Mouse (Mus musculus): Measurements from ENCODE around the gene Ccn2.
A peak's percentile ranks its signal among the peaks of the same experiment; 100 is the strongest.
"Not testable (repeated sequence)": the region's sequence is repeated elsewhere in the genome, so short reads cannot be mapped to it uniquely, and the experiment has no call there.

Ccn2 gene

GRCm38 (mm10) chr10:24603035-24603434 is 7.8 kb downstream of the Ccn2 start:
- no peak for DNase-seq (ENCODE audit: inconsistent ontology term)

DNA sequence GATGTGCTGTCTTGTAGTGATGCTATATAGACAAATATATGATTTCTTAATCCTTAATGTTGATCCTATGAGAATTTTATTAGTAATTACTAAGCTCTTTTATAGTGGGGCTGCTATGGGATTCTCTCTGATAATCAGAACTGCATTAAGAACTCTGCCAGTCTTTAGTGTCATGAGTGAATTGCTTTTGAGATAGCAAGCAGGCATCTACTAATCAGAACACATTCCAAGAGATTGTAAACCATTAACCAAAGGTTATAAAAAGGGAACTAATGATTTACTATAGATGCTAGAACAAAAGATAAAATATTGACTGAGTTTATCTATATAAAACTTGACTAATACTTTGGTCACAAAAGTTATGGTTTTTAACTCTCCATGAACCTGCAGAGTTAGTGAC is 8.5 kb downstream of the Ccn2 start:
- DNase-seq (ENCODE audit: inconsistent ontology term) = no peak

GRCm38 (mm10) chr10:24609146-24609545 is 13.9 kb downstream of the Ccn2 start:
- no peak for DNase-seq (ENCODE audit: inconsistent ontology term)

DNA sequence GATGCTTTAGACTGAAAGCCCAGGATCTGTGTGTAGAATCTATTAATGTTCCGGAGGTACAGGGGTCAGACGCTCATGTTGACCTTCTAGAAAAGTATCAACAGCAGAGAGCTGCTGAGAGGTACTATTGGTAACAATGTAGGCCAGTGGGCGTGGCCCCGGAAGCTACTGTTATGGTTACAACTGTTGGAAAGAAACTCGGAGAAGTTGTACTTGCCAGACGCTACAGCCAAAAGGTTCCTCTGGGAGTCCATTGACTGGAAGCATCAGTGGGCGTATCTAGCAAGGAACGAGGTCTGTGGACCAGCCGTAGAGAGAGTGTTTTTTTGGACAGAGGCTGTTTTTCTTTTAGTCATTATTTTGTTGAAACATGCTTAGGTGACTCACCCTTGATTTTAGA is 14.5 kb downstream of the Ccn2 start:
- no peak for DNase-seq (ENCODE audit: inconsistent ontology term)

- DNase-seq (ENCODE audit: inconsistent ontology term) = no peak
These were observed 19.5 kb downstream of the Ccn2 start for GRCm38 (mm10) chr10:24614726-24615125.

DNA sequence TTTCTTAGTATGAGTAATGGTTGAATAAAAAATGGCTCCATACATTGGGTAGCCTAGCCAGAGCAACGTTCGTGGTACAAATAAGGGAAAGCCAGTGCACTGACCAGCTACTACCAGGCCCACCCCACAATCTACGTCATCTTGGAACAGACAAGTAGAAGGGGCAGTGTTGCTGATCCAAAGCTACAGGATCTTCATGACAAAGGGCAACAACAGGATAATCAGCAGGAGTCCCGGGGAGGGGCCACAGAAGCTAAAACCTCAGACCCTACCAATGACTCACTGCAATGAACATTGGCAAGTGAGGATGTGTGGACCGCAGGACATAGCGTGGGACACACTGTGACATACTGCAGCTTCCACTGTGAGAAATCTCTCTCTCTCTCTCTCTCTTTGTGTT is 20.6 kb downstream of the Ccn2 start:
- no peak for DNase-seq (ENCODE audit: inconsistent ontology term)

DNA sequence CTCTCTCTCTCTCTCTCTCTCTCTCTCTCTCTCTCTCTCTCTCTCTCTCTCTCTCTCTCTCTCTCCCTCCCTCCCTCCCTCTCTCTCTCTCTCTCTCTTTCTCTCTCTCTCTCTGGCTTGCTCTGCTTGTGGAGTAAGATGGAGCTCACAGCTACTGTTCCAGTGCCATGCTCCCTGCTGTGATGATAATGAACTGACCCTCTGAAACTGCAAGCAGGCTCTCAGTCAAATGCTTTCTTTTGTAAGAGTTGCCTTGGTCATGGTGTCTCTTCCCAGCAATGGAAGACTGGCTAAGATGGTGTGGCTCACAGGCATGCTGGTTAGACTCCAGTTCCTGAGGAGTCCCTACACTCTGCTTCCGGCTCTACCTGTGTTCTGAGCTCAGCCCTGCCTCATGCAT is 21.3 kb downstream of the Ccn2 start:
- DNase-seq (ENCODE audit: inconsistent ontology term) = not testable (repeated sequence)

DNA sequence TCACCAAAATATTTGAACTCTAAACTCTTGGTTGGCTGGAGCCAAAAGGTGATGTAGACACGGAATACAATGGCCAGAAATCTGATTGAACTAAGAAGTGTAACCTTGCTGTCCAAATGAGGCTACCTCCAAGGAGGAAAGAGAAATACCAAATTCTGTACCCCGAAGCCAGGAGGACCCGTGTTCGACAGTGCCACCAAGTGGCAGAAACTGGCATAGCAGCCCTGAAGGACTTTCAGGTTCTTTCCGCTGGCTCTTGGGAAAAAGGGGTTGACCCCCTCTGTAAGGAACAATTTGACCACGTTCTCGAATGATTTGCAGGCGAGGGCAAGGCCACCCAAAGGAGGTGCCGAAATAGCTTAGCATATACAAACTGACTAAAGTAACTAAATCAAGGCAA is 26.3 kb downstream of the Ccn2 start:
- DNase-seq (ENCODE audit: inconsistent ontology term) = no peak

- DNase-seq (ENCODE audit: inconsistent ontology term) = no peak
These were observed 27.3 kb downstream of the Ccn2 start for GRCm38 (mm10) chr10:24622586-24622985.

- DNase-seq (ENCODE audit: inconsistent ontology term) = peak; percentile 87
These were observed 29.9 kb downstream of the Ccn2 start for GRCm38 (mm10) chr10:24625060-24625701.

DNA sequence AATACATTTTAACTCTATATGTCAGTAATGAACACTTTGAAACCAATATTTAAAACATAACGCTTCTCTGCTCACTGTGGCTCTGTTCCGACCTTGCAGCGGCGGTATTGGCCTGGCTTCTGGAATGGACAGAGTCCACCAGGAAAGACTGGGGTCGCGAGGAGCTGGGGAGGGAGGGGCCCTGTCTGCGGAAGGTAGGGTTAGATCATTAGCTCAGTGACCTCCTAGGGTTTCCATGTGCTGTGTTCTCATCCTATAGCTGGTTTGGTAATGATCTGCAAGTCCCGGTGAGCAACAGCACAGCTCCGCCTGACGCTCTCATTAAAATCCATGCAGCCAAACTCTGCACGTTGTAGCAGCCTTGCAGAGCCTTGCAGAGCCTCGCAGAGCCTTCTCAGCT is 32.0 kb downstream of the Ccn2 start:
- DNase-seq (ENCODE audit: inconsistent ontology term) = no peak

GRCm38 (mm10) chr10:24628466-24628865 is 33.2 kb downstream of the Ccn2 start:
- no peak for DNase-seq (ENCODE audit: inconsistent ontology term)

GRCm38 (mm10) chr10:24629086-24629720 is 34.0 kb downstream of the Ccn2 start:
- no peak for DNase-seq (ENCODE audit: inconsistent ontology term)

DNA sequence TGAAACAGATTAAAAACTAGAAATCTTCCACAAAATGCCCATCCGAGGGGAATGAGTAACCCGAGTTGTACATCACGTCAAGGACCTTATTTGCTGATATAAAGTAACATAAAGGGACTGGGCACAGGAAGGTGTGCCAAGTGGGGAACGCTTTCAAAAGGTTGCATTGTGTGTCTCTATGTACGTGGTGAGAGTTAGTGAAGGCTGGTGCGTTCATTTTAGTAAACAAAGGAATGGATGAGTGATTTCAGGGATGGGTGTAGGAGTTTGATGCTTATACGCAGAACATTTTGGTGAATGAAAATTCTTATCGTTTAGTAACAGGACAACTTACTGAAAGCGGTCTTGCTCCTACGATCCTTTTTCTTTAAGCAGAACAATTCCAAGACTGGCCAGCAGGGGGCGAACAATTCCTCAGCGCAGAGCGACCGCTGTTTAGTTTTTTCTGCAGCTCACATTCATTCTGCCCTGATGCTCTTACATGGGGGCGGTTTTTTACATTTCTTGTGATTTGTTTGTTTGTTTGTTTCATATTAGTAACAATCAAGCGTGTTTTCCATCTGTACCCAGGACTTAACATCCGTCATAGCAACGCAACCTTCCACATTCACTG is 35.3 kb downstream of the Ccn2 start:
- DNase-seq (ENCODE audit: inconsistent ontology term) = peak; percentile 46

GRCm38 (mm10) chr10:24631122-24631521 is 35.9 kb downstream of the Ccn2 start:
- no peak for DNase-seq (ENCODE audit: inconsistent ontology term)

- no peak for DNase-seq (ENCODE audit: inconsistent ontology term)
These were observed 39.0 kb downstream of the Ccn2 start for GRCm38 (mm10) chr10:24634288-24634687.

DNA sequence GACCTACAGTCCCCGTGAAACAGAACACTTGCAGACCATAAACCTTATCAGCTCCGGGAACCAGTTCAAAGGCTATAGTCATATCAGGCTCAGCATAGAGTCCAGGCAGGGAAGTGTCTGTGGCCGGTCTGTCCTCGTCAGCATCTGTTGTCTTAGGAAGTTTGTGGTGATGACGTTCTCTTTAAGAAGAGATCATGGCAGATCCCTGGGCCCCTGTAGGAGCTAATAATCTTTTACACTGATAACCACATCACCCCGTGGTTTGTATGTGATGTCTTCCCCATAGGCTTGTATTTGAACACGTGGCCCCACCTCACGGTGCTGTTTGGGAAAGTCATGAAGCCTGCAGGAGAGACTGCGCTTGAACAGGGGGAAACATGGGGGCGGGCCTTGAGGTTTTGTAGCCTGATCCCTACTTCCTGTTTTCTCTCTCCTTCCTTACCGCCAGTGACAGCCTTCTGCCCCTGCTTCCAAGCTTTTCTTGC is 40.1 kb downstream of the Ccn2 start:
- DNase-seq (ENCODE audit: inconsistent ontology term) = no peak

DNA sequence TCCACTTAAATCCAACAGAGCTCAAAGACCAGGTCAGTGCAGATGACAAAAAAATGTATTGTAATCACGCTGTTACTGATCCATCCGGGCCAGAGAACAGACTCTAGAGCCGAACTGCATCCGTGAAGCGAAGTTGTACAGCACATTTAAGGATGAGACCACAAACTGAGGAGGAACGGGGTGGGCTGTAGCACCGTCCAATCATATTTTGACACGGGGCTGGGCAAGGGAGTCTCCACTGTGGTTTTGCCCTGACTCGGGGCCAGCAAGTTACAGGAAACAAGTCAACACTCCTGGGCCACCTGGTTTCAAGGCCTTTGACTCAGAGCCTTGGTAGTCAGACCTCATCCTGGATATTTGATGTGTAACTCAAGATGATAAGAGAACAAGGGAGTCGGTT is 40.6 kb downstream of the Ccn2 start:
- DNase-seq (ENCODE audit: inconsistent ontology term) = no peak

DNA sequence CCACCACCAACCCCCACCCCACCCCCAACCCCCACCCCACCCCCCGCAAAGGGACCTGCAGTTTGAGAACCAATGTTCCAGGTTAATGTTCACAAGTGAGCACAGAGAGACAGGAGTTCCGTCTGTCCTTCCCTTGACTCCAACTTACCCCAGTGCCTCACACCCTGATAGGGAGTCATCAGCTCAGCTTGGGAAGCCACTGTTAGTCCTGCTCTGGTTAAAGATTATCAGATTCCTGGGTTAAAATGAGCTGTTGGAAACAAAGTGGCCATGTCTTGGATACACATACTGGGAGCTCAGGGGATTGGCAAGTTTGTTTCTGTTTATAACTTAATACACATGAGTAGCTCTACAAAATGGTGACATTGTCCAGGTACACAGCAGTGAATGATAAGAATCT is 41.7 kb downstream of the Ccn2 start:
- no peak for DNase-seq (ENCODE audit: inconsistent ontology term)

- no peak for DNase-seq (ENCODE audit: inconsistent ontology term)
These were observed 43.2 kb downstream of the Ccn2 start for GRCm38 (mm10) chr10:24638306-24639070.

DNA sequence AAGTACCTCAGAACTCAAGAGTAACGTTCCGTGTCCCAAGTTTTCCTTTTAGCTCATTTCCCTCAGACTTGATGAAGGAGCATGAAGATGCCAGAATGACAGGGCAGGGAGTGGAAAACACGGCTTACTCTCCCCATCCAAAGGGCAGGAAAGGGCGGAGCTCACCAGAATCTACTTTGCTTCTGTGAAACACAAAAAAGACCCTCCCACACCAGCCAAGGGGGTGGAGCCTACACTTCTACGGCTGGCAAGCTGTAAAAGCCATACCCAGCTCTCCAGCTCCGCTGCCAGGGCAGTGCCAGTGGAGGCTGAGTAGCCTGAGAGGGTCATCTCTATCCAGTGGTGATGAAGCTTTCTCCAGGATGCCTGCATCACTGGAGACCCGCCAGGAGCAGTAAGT is 44.4 kb downstream of the Ccn2 start:
- no peak for DNase-seq (ENCODE audit: inconsistent ontology term)

DNA sequence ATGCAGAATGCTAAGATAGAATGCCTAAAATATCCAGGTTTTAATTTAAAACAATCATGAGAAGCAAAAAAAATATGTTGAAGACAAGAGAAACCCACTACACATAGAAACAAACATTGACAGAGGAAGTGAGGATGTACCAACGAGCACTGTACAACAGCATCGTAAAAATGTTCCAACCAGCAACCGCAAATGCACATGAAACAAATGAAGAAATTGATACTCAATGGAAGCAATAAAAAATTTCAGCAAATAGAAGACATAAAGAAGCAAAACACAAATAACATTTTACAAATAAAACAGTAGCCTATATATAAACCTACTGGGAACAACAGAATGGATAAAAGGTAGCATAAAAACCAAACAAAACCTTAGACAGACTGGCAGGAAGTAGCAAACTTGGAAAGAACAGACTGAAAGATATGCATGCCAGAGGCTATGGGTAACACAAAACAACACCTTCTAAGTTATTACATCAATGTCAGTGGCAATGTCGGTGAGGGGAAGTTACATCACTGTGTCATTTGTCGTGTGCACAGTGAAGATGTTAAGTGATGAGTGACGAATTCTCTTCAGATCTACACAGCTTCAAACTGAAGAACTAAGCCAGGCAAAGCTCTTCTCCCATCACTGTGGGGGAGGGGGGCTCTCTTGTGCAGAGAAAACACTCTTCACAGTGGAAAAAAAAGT is 45.1 kb downstream of the Ccn2 start:
- DNase-seq (ENCODE audit: inconsistent ontology term) = no peak

Measured in Muller cell, postnatal 12 days (primary cell).